ENCODE assay signal across 10 mouse cellular contexts in genomic region chr9:25355806-25356205, GRCm38 (mm10).
A peak's percentile ranks its signal among the peaks of the same experiment; 100 is the strongest.
DNase-seq lines count a peak whose midpoint lies in the region; ATAC-seq lines count a peak whose summit lies in the region.
"Had no signal": no experiment of that assay in that cellular context is flagged by ENCODE, and none has a peak within 500 bp of the region (broad histone marks: within the 10 kb centered on the region; RNA-seq: fewer than 3 reads in every experiment).

No protein-coding gene starts in this region.

- DNase-seq in heart, adult 8-10 months (ENCODE audit: low spot score), result peak; percentile 11
- peak; percentile 84 for DNase-seq in cerebellum, adult 9-10 months
- DNase-seq in gastrocnemius, postnatal 25 days, result peak; percentile 81
- DNase-seq in left cerebral cortex, postnatal 4 days, result peak; percentile 69
- DNase-seq in c-Kit-positive CD71-positive TER-119-positive erythroid progenitor cells, embryonic 14.5 days (ENCODE audit: low spot score), result no peak
- DNase-seq in heart, postnatal 10 days, result no peak
- DNase-seq in urinary bladder, postnatal 14 days (ENCODE audit: low spot score), result no peak
- DNase-seq: kidney, adult 11 months; lung, embryonic 14.5 days had no signal

- intact Hi-C loops in left cerebral cortex, postnatal 4 days (cut with DNase I), result no loop called here
- intact Hi-C loops in heart, postnatal 10 days (cut with DNase I), result no loop called here

- no peak overlapping the region for H3K27ac ChIP-seq in heart, embryonic 11.5 days (ENCODE audit: low read depth, low read length)

- ATAC-seq in heart, embryonic 11.5 days (replicated peaks; ENCODE audit: insufficient number of reproducible peaks, low FRiP score, low TSS enrichment), result no peak

- H3K27me3 ChIP-seq in heart, embryonic 11.5 days (ENCODE audit: control insufficient read depth, insufficient read depth, low read length), result no peaks in the 10 kb centered on the region

- no peaks in the 10 kb centered on the region for H3K9me3 ChIP-seq in heart, embryonic 11.5 days (replicated peaks; ENCODE audit: control insufficient read depth, low read length)

- no peak overlapping the region for H3K4me3 ChIP-seq in heart, embryonic 11.5 days (ENCODE audit: low read depth, low read length)

- no peaks in the 10 kb centered on the region for H3K36me3 ChIP-seq in heart, embryonic 11.5 days (ENCODE audit: control insufficient read depth, insufficient read depth, low read length)

- H3K4me1 ChIP-seq in heart, embryonic 11.5 days (ENCODE audit: control insufficient read depth, insufficient read depth, low read length), result no peaks in the 10 kb centered on the region

- H3K4me2 ChIP-seq in heart, embryonic 11.5 days, result no peak overlapping the region
- H3K4me2 ChIP-seq: lung, embryonic 14.5 days had no signal

- WGBS in heart, embryonic 11.5 days (ENCODE audit: insufficient replicate concordance), result 84% methylated on average over 11 of the region's 11 CpGs

- no peak overlapping the region for H3K9ac ChIP-seq in heart, embryonic 11.5 days (ENCODE audit: low read depth, low read length)
- H3K9ac ChIP-seq: lung, embryonic 14.5 days had no signal

Comparison
In these comparisons a context has a peak if more than half of its experiments do, and no peak if none do; other contexts are left out.
1. DNase-seq: peak in heart, adult 8-10 months (single experiment), cerebellum, adult 9-10 months (single experiment), gastrocnemius, postnatal 25 days (single experiment) and left cerebral cortex, postnatal 4 days (single experiment); none in c-Kit-positive CD71-positive TER-119-positive erythroid progenitor cells, embryonic 14.5 days (single experiment), heart, postnatal 10 days (0 of 2) and urinary bladder, postnatal 14 days (single experiment).